Mouse (Mus musculus) G1E (cell line): ENCODE results near the gene Pym1. TPM values are rescaled to one million over a fixed set of nuclear protein-coding genes. Genes with fewer than 3 reads are reported as not detected.
A peak's percentile ranks its signal among the peaks of the same experiment; 100 is the strongest.

Experiments used
- ATAC-seq: 2 replicates; pipeline ENCODE4 v1.8.0; 2016; ENCODE audit warnings: mild to moderate bottlenecking; ENCODE audit not compliant: insufficient number of reproducible peaks, poor library complexity, low FRiP score, severe bottlenecking; ENCODE audit errors: extremely low read depth
- DNase-seq: peaks from one replicate; pipeline ENCODE4 v3.0.0; 2012; ENCODE audit warnings: low spot score
- H3K27me3 ChIP-seq: 2 replicates; pipeline ENCODE4 v1.6.1; 2012; ENCODE audit warnings: mild to moderate bottlenecking, low read length, inconsistent platforms; ENCODE audit not compliant: insufficient read depth
- H3K36me3 ChIP-seq: replicated peaks from 2 replicates; pipeline ENCODE3; 2012; ENCODE audit warnings: mild to moderate bottlenecking, inconsistent platforms
- H3K4me1 ChIP-seq: 2 replicates; pipeline ENCODE4 v1.6.1; 2012; ENCODE audit warnings: low read depth, low read length, inconsistent platforms, mixed read lengths; ENCODE audit not compliant: insufficient read depth
- H3K4me3 ChIP-seq: 2 replicates; pipeline ENCODE4 v1.5.1; 2012; ENCODE audit warnings: low read depth, mild to moderate bottlenecking, inconsistent platforms, low read length, moderate library complexity, mixed read lengths
- H3K9me3 ChIP-seq: replicated peaks from 2 replicates; pipeline ENCODE4 v1.6.1; 2012; ENCODE audit warnings: inconsistent platforms
- CTCF ChIP-seq: IDR thresholded peaks from 2 replicates; pipeline ENCODE4 v1.5.1; 2012; ENCODE audit warnings: low read depth, low read length, inconsistent platforms, mixed read lengths
- GATA1 ChIP-seq: IDR thresholded peaks from 2 replicates; pipeline ENCODE4 v1.6.1; 2012; ENCODE audit warnings: borderline replicate concordance, low read length, inconsistent platforms, mixed read lengths
- GATA2 ChIP-seq: IDR thresholded peaks from 2 replicates; pipeline ENCODE4 v1.6.1; 2012; ENCODE audit warnings: low read depth, low read length, inconsistent platforms, borderline replicate concordance
- POLR2AphosphoS5 ChIP-seq: IDR thresholded peaks from 2 replicates; pipeline ENCODE4 v1.6.1; 2012; ENCODE audit warnings: low read depth, low read length, inconsistent platforms; ENCODE audit not compliant: insufficient replicate concordance
- TAL1 ChIP-seq: conservative IDR thresholded peaks from 2 replicates; pipeline ENCODE4 v1.6.1; 2012; ENCODE audit warnings: low read depth, low read length, inconsistent platforms, mixed read lengths
- polyA plus RNA-seq: library from polyadenylated mRNA; stranded (reverse); fragments of >175 nt; gene quantifications from 2 replicates; pipeline ENCODE4 v1.2.3, GENCODE M21; 2012
- total RNA-seq, 2 experiments: library from RNA; stranded (forward) in 1 of 2; stranded (reverse) in 1 of 2; fragments of 200-1000 nt in 1 of 2; fragments of >200 nt in 1 of 2; fragmentation: Nextera tagmentation in 1 of 2; gene quantifications; 2 replicates each; pipeline ENCODE4 v1.2.3; 2014 to 2017

Gene Pym1
- total RNA-seq (2014; fragmentation: Nextera tagmentation) (78.7 and 93.7 TPM in 2 replicates), total RNA-seq (2017) (44.3 and 47.3 TPM in 2 replicates), polyA plus RNA-seq (144 and 169 TPM in 2 replicates)

GRCm38 (mm10) chr10:128747646-128748251 lies at the start of gene Pym1:
Pym1 (plus strand) TSS chr10:128747889.
- H3K4me1 ChIP-seq = peaks cover 62% of the 10 kb centered on the region
- H3K9me3 ChIP-seq = no peaks in the 10 kb centered on the region
- 0 out of 2 replicates have a peak, but pooled peaks have one; percentile 21 for TF ChIP-seq POLR2AphosphoS5
- no peak for TF ChIP-seq GATA1
- no peak for TF ChIP-seq TAL1
- H3K4me3 ChIP-seq = peak within 1 kb of the TSS; percentile 78
- peaks cover 28% of the 10 kb centered on the region for H3K36me3 ChIP-seq
- peaks cover 3% of the 10 kb centered on the region for H3K27me3 ChIP-seq
- ATAC-seq (peak; percentile 88), DNase-seq (peak; percentile 84)

DNA sequence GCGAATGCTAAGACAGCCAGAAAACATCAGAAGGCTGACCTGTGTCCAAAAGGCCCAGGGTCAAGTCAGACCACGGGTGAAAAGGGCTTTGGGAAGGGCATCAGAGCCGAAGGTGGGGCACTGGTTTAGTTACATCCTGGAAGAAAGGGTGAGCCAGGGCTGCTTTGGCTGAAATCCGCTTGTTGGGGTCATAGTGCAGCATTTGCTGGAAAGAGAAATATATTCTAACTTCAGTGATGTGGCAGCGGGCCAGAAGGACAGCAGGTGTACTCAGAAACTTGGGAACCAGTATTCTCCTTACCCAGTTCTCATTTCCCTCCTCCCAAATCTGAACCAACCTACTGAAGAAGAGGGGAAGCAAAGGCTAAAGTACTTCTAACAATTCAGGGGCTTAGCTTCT lies 48.7 kb upstream of the Pym1 start:
- ATAC-seq = no peak
- TF ChIP-seq TAL1 = no peak
- no peak for TF ChIP-seq GATA1
- H3K27me3 ChIP-seq = no peaks in the 10 kb centered on the region
- H3K4me3 ChIP-seq = no peak overlapping the region
- H3K9me3 ChIP-seq = no peaks in the 10 kb centered on the region
- no peak for DNase-seq
- peaks cover 68% of the 10 kb centered on the region for H3K36me3 ChIP-seq
- H3K4me1 ChIP-seq = peaks cover 61% of the 10 kb centered on the region

GRCm38 (mm10) chr10:128699611-128700010 lies 48.1 kb upstream of the Pym1 start:
- Histone ChIP-seq H3K27me3 (no peaks in the 10 kb centered on the region), H3K4me3 (no peak overlapping the region), H3K9me3 (no peaks in the 10 kb centered on the region), H3K36me3 (peaks cover 66% of the 10 kb centered on the region), H3K4me1 (peaks cover 60% of the 10 kb centered on the region)
- no peak for TF ChIP-seq CTCF
- no peak for TF ChIP-seq GATA2
- TF ChIP-seq GATA1 = no peak
- no peak for TF ChIP-seq TAL1
- TF ChIP-seq POLR2AphosphoS5 = no peak
- DNase-seq (no peak), ATAC-seq (no peak)

DNA sequence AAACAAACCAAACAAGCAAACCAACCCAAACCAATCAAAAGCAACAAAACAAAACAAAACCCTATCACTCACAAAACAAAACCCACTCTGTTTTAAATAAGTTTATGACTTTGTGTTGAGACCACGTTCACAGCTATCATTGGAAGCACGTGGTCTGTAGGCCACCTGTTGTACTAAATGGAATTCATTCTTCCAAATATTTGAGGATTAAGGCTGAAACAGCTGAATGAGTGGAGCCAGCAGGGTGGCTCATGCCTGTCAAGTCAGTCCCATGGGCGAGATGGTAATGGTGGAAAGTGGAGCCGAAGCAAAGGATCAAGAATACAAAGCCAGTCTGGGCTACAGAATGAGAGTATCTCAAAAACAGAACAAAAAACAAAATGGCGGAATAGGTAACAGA lies 47.0 kb upstream of the Pym1 start:
- Histone ChIP-seq H3K36me3 (peaks cover 66% of the 10 kb centered on the region), H3K27me3 (no peaks in the 10 kb centered on the region), H3K4me1 (peaks cover 59% of the 10 kb centered on the region), H3K9me3 (no peaks in the 10 kb centered on the region), H3K4me3 (no peak overlapping the region)
- no peak for DNase-seq
- TF ChIP-seq POLR2AphosphoS5 (no peak), TAL1 (no peak), GATA1 (no peak), GATA2 (no peak), CTCF (no peak)
- ATAC-seq = no peak

DNA sequence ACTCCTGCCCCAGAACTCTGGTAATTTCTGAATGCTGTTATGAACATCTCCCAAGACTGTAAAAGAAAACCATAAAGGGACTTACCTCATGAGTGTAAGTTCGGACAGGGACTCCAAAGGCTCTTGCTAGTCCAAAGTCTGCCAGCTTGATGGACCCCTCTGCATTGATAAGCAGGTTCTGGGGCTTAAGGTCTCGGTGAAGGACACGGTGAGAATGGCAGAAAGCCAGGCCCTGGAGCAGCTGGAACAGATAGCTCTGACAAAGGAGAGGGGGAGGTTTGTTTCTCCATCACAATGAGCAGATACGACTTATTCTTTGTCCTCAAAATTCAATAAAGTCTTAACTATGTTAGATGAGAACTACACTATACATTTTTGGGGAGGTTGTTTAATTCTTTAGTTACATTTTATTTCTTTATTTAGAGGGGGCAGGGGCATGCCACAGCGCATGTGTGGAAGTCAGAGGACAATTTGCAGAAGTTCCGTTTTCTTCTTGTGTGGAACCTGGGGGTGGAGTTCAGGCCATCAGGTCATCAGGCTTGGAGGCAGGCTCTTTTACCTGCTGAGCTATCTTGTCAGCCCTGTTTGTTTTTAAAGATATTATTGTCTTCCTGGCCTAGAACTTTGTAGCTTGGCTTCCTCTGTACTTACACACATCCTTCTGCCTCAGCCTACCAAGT lies 45.2 kb upstream of the Pym1 start:
- TF ChIP-seq POLR2AphosphoS5 = no peak
- TF ChIP-seq GATA1 = no peak
- no peak for TF ChIP-seq TAL1
- no peak for TF ChIP-seq GATA2
- no peak for TF ChIP-seq CTCF
- Histone ChIP-seq H3K9me3 (no peaks in the 10 kb centered on the region), H3K27me3 (no peaks in the 10 kb centered on the region), H3K36me3 (peaks cover 58% of the 10 kb centered on the region), H3K4me3 (peak overlapping the region; percentile 20; the same call in 1 of the 2 replicates), H3K4me1 (peaks cover 62% of the 10 kb centered on the region)
- ATAC-seq (peak; percentile 38; the same call in 1 of the 2 replicates), DNase-seq (no peak)

DNA sequence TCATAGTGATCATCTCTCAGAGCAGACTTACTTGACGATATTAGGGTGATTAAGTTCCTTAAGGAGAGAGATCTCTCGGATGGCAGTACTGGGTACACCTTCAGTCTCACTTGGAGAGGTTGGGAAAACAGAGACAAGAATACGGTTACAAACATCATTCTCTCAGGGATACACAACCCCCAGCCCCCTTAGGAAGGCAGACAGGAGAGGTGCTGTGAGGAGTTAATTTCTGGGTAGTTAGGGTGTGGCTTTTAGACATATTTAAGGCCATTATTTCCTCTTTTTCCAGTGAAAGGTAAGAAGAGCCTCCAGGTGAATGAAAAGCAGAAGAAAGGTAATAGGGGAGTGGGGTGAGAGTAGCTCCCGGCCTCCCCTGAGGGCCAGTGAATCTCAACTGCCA lies 43.8 kb upstream of the Pym1 start, which contains the start of gene Pmel:
TSS of gene Pmel (plus strand) at position 301 of the 400 bp plus-strand sequence.
- TF ChIP-seq GATA1 = no peak
- TF ChIP-seq TAL1 = no peak
- no peak for TF ChIP-seq CTCF
- TF ChIP-seq GATA2 = no peak
- TF ChIP-seq POLR2AphosphoS5 = no peak
- no peak for ATAC-seq
- Histone ChIP-seq H3K27me3 (no peaks in the 10 kb centered on the region), H3K9me3 (no peaks in the 10 kb centered on the region), H3K4me1 (peaks cover 51% of the 10 kb centered on the region), H3K4me3 (peak within 1 kb of the TSS; percentile 86), H3K36me3 (peaks cover 47% of the 10 kb centered on the region)
- DNase-seq = peak; percentile 24
